Mouse (Mus musculus) forebrain, postnatal 0 days (tissue): ENCODE measurements around the gene Fam120b. TPM values are rescaled to one million over a fixed set of nuclear protein-coding genes. Genes with fewer than 3 reads are reported as not detected.
A peak's percentile ranks its signal among the peaks of the same experiment; 100 is the strongest.

Source experiments
- ATAC-seq: fragments of 200-750 bp; cut with Nextera tagmentation; 2 replicates; pipeline ENCODE4 v1.8.0; 2017; ENCODE audit warnings: mild to moderate bottlenecking, moderate library complexity
- DNase-seq: peaks from one replicate; pipeline ENCODE4 v3.0.0-alpha.2; 2015
- H3K27ac ChIP-seq: fragments of 300-500 bp; sonication (generic); 2 replicates; pipeline ENCODE4 v1.5.1; 2014; ENCODE audit warnings: low read depth, mild to moderate bottlenecking, antibody characterized with exemption, low read length, moderate library complexity, mixed read lengths
- H3K27me3 ChIP-seq: fragments of 300-500 bp; sonication (generic); 2 replicates; pipeline ENCODE4 v1.6.1; 2014; ENCODE audit warnings: mild to moderate bottlenecking, low read length, mixed read lengths; ENCODE audit not compliant: insufficient read depth
- H3K36me3 ChIP-seq: fragments of 300-500 bp; sonication (generic); 2 replicates; pipeline ENCODE4 v1.6.1; 2014; ENCODE audit warnings: mild to moderate bottlenecking, moderate library complexity; ENCODE audit not compliant: insufficient read depth
- H3K4me1 ChIP-seq: fragments of 300-500 bp; sonication (generic); 2 replicates; pipeline ENCODE4 v1.6.1; 2014; ENCODE audit warnings: antibody characterized with exemption; ENCODE audit not compliant: insufficient read depth
- H3K4me2 ChIP-seq: fragments of 300-500 bp; sonication (generic); 2 replicates; pipeline ENCODE4 v1.6.1; 2014; ENCODE audit warnings: low read depth, mild to moderate bottlenecking, moderate library complexity
- H3K4me3 ChIP-seq: fragments of 300-500 bp; sonication (generic); 2 replicates; pipeline ENCODE4 v1.5.1; 2014; ENCODE audit warnings: low read depth, low read length, mixed read lengths
- H3K9ac ChIP-seq: fragments of 300-500 bp; sonication (generic); 2 replicates; pipeline ENCODE4 v1.6.1; 2014; ENCODE audit warnings: mild to moderate bottlenecking
- H3K9me3 ChIP-seq: fragments of 300-500 bp; sonication (generic); 2 replicates; pipeline ENCODE4 v1.6.1; 2016; ENCODE audit warnings: low read length
- CTCF ChIP-seq: sonication (generic); IDR thresholded peaks from 2 replicates; pipeline ENCODE4 v1.5.1; 2016; ENCODE audit warnings: antibody characterized with exemption, control low read depth, low read depth
- WGBS: fragments of 180-500 bp; shearing (Covaris S2); extraction: QIAGEN DNeasy Blood & Tissue Kit; methylation state at CpG from one replicate; pipeline ENCODE4 v1.1.7; 2014; 5-methylcytosine and 5-hydroxymethylcytosine counted together
- polyA plus RNA-seq: library from polyadenylated mRNA; unstranded; fragments of >200 nt; fragmentation: Nextera tagmentation; extraction: Ambion mirVana; gene quantifications from 2 replicates; pipeline ENCODE4 v1.2.1, GENCODE M21; 2015
- total RNA-seq: library from RNA; depleted of rRNA; stranded (reverse); fragments of >200 nt; gene quantifications from 2 replicates; pipeline ENCODE4 v1.2.3, GENCODE M21; 2014

Fam120b gene
- total and polyA plus RNA-seq, 2 experiments from 2014 or later = 36.3 to 43.8 TPM

- H3K4me1 ChIP-seq = peaks cover 9% of the 10 kb centered on the region; the same call in 1 of the 2 replicates
- WGBS = under 1% methylated on average over 27 of the region's 27 CpGs
Measured at GRCm38 (mm10) chr17:15380641-15381051, 15.4 kb upstream of the Fam120b start.

GRCm38 (mm10) chr17:15381092-15381860 lies 14.7 kb upstream of the Fam120b start:
- H3K27me3 ChIP-seq = no peaks in the 10 kb centered on the region
- H3K27ac ChIP-seq = no peak overlapping the region
- DNase-seq (peak; percentile 12), ATAC-seq (peak; percentile 3; the same call in 1 of the 2 replicates)
- H3K36me3 ChIP-seq = no peaks in the 10 kb centered on the region
- peak overlapping the region; percentile 53 for H3K9ac ChIP-seq
- peak overlapping the region; percentile 43 for H3K4me3 ChIP-seq
- 0 out of 2 replicates have a peak, but pooled peaks have one; percentile 8 for TF ChIP-seq CTCF
- H3K4me1 ChIP-seq = peaks cover 9% of the 10 kb centered on the region; the same call in 1 of the 2 replicates
- peak overlapping the region; percentile 91 for H3K4me2 ChIP-seq
- 4% methylated on average over 22 of the region's 22 CpGs for WGBS
- no peaks in the 10 kb centered on the region for H3K9me3 ChIP-seq

More at GRCm38 (mm10) chr17:15380641-15381051, 15.4 kb upstream of the Fam120b start:
- H3K36me3 ChIP-seq = no peaks in the 10 kb centered on the region
- H3K27ac ChIP-seq = no peak overlapping the region
- no peaks in the 10 kb centered on the region for H3K9me3 ChIP-seq
- no peaks in the 10 kb centered on the region for H3K27me3 ChIP-seq
- TF ChIP-seq CTCF = no peak
- peak; percentile 67 for DNase-seq
- H3K4me2 ChIP-seq = peak overlapping the region; percentile 91
- H3K9ac ChIP-seq = peak overlapping the region; percentile 53
- peak; percentile 10; the same call in 1 of the 2 replicates for ATAC-seq
- H3K4me3 ChIP-seq = peak overlapping the region; percentile 43

GRCm38 (mm10) chr17:15381869-15382660 lies 13.9 kb upstream of the Fam120b start:
- 17% methylated on average over 7 of the region's 7 CpGs for WGBS
- H3K4me2 ChIP-seq = no peak overlapping the region
- no peak overlapping the region for H3K27ac ChIP-seq
- ATAC-seq (no peak), DNase-seq (no peak)
- peaks cover 9% of the 10 kb centered on the region; the same call in 1 of the 2 replicates for H3K4me1 ChIP-seq
- TF ChIP-seq CTCF = no peak
- no peak overlapping the region for H3K4me3 ChIP-seq
- no peaks in the 10 kb centered on the region for H3K9me3 ChIP-seq
- H3K9ac ChIP-seq = no peak overlapping the region
- H3K36me3 ChIP-seq = no peaks in the 10 kb centered on the region
- H3K27me3 ChIP-seq = no peaks in the 10 kb centered on the region

DNA sequence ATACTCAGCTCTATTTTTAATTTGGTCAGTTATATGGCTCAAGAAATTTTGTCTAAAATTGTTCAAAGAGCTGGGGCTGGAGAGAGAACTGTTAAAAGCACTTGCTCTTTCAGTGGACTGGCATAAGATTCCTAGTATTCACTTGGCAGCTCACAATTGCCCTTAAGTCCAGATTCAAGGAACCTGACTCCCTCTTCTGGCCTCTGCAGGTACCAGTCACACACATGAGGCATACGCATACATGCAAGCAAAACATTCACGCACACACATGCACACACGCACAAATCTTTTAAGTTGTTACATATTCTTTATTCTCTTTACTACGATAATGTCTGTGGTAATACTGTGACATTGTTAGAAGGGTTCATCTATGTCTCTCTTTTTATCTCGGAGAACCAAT lies 12.6 kb upstream of the Fam120b start:
- DNase-seq = no peak
- Histone ChIP-seq H3K36me3 (no peaks in the 10 kb centered on the region), H3K9ac (no peak overlapping the region), H3K27me3 (no peaks in the 10 kb centered on the region), H3K9me3 (no peaks in the 10 kb centered on the region), H3K4me1 (peaks cover 4% of the 10 kb centered on the region; the same call in 1 of the 2 replicates), H3K4me3 (no peak overlapping the region), H3K27ac (no peak overlapping the region), H3K4me2 (no peak overlapping the region)
- 97% methylated on average over 5 of the region's 5 CpGs for WGBS
- ATAC-seq = no peak
- no peak for TF ChIP-seq CTCF

DNA sequence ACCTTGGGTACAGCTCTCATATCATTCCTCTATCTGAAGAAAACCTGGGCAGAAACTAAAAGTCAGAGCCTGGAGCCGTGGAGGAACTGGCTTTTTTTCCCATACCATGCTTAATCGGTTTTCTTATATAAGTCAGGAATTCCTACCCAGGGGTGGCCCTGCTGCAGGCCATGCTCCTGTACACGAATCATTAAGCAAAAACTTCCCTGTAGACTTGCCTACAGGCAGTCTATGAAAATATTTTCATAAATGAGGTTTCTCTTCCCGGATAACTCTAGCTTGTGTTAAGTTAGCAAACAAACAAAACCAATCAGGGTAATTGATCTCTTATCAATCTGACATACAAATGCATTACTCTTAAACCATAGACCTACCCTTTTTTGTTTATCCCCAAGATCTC lies 7.1 kb upstream of the Fam120b start:
- no peak overlapping the region for H3K4me3 ChIP-seq
- no peaks in the 10 kb centered on the region for H3K27me3 ChIP-seq
- no peaks in the 10 kb centered on the region for H3K4me1 ChIP-seq
- 77% methylated on average over 4 of the region's 4 CpGs for WGBS
- no peaks in the 10 kb centered on the region for H3K36me3 ChIP-seq
- H3K27ac ChIP-seq = no peak overlapping the region
- no peak for ATAC-seq
- no peaks in the 10 kb centered on the region for H3K9me3 ChIP-seq
- TF ChIP-seq CTCF = no peak
- no peak overlapping the region for H3K4me2 ChIP-seq
- DNase-seq = no peak
- no peak overlapping the region for H3K9ac ChIP-seq

- no peaks in the 10 kb centered on the region for H3K36me3 ChIP-seq
- no peak for TF ChIP-seq CTCF
- WGBS = 84% methylated on average over 8 of the region's 8 CpGs
Measured at GRCm38 (mm10) chr17:15389356-15389755, 6.6 kb upstream of the Fam120b start.

More at GRCm38 (mm10) chr17:15389356-15389755, 6.6 kb upstream of the Fam120b start:
- no peak overlapping the region for H3K4me2 ChIP-seq
- H3K27ac ChIP-seq = no peak overlapping the region
- H3K4me1 ChIP-seq = no peaks in the 10 kb centered on the region
- no peak overlapping the region for H3K9ac ChIP-seq
- DNase-seq (no peak), ATAC-seq (no peak)
- H3K4me3 ChIP-seq = no peak overlapping the region
- no peaks in the 10 kb centered on the region for H3K27me3 ChIP-seq
- no peaks in the 10 kb centered on the region for H3K9me3 ChIP-seq
